Mouse (Mus musculus): ENCODE results near the gene Tmprss9. TPM values are rescaled to one million over a fixed set of nuclear protein-coding genes. Genes with fewer than 3 reads are reported as not detected.
"Not testable (repeated sequence)": the region's sequence is repeated elsewhere in the genome, so short reads cannot be mapped to it uniquely, and the experiment has no call there.

Tmprss9 gene
- total RNA-seq (2017), result not detected in 2 replicates

- no peak for ATAC-seq (ENCODE audit: extremely low read depth, insufficient number of reproducible peaks, low FRiP score, poor library complexity, severe bottlenecking)
Measured at GRCm38 (mm10) chr10:80871581-80871980, at the start of gene Tmprss9. TSS of gene Tmprss9 (plus strand) at chr10:80871848.

- no peak for ATAC-seq (ENCODE audit: extremely low read depth, insufficient number of reproducible peaks, low FRiP score, poor library complexity, severe bottlenecking)
Measured at GRCm38 (mm10) chr10:80821991-80822390, 49.7 kb upstream of the Tmprss9 start.

- ATAC-seq (ENCODE audit: extremely low read depth, insufficient number of reproducible peaks, low FRiP score, poor library complexity, severe bottlenecking), result no peak
Measured at GRCm38 (mm10) chr10:80822528-80822927, 49.1 kb upstream of the Tmprss9 start.

DNA sequence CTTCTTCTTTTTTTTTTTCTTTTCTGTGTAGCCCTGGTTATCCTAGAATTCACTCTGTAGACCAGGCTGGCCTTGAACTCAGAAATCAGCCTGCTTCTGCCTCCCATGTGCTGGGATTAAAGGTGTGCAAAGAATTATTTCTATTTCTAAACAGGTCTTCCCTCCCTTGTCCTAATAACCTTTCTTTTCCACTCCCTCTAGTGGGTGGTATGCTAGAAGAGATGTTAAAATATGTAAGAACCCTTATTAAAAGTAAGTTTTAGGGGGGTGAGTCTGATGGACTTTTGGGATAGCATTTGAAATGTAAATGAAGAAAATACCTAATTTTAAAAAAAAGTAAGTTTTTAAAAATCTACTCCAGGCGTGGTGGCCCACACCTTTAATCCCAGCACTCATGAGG is 48.3 kb upstream of the Tmprss9 start:
- no peak for ATAC-seq (ENCODE audit: extremely low read depth, insufficient number of reproducible peaks, low FRiP score, poor library complexity, severe bottlenecking)

DNA sequence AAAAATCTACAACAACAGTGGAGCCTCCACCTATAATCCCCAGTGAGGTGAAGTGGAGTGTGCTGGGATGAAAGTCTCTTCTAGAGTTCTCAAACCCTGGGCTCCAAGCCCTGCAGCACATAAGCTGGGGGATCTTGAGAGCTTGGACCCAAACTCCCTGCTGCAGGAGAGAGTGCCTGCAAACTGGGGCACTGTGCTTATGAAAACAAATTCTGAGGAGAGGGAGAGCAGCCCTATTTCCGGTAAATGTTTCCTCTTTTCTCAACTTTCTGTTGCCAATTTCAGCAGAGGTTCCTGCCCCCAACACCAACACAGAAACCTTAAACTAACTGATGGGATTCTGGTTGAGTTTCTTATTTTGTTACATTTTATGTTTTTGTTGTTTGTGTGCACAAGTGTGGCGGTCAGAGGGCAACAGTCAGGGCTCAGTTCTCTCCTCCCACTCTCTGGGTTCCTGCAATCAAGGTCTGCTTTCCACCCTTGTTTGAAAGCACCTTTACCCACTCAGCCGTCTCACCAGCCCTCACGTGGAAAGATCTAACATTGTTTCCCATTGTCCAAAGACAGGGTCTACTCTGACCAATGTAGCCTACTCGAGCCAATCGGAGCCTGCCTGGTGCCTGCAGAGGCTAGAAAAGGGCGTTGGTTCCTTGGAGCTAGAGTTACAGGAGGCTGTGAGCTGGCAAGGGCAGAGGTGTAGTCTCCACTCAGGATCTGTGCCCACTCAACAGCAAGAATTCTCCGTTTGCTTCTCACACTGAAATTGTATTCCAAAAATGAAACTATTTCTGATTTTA is 47.6 kb upstream of the Tmprss9 start:
- no peak for ATAC-seq (ENCODE audit: extremely low read depth, insufficient number of reproducible peaks, low FRiP score, poor library complexity, severe bottlenecking)

- ATAC-seq (ENCODE audit: extremely low read depth, insufficient number of reproducible peaks, low FRiP score, poor library complexity, severe bottlenecking), result no peak
Measured at GRCm38 (mm10) chr10:80824827-80825226, 46.8 kb upstream of the Tmprss9 start.

DNA sequence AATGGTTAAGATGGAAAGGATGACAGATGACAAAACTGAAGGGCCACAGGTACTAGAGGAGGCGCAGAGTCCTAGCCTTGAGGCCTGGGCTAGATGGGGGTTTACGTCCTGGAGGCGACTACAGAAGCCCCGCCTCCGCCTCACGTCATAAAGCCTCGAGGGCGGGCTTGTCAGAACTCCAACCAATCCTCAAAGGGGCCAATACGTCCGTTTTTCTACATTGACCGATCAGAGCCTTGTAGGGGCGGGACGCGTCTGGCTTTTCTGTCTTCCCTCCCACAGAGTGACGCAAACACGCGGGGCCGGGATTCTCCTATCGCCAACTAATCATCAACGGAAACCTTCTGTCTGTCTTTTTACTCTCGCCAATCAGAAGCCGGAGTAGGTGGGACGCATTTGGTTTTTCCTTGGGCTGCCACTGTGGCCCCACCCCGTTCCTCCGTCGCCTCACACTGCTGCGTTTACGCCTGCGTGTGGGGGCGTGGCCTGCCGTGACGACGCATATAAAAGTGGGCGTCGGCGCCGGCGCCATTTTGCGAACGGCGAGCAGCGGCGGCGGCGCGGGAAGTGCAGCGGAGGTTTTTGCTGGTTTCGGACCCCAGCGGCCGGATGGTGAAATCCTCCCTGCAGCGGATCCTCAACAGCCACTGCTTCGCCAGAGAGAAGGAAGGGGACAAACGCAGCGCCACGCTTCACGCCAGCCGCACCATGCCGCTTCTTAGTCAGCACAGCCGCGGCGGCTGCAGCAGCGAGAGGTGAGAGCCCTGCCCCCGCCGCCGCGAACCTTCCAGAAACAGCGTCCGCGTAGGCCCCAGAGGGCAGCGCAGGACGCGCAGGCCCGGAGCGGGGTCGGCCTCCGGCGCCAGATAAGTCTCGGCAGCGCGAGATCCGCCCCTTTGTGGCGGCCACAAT is 45.2 kb upstream of the Tmprss9 start, which contains the start of gene Oaz1:
Gene Oaz1 (plus strand): TSS at position 506 of the 912 bp plus-strand sequence.
- peak; percentile 92 for ATAC-seq (ENCODE audit: extremely low read depth, insufficient number of reproducible peaks, low FRiP score, poor library complexity, severe bottlenecking)

GRCm38 (mm10) chr10:80827063-80827869 is 44.4 kb upstream of the Tmprss9 start:
- no peak for ATAC-seq (ENCODE audit: extremely low read depth, insufficient number of reproducible peaks, low FRiP score, poor library complexity, severe bottlenecking)

DNA sequence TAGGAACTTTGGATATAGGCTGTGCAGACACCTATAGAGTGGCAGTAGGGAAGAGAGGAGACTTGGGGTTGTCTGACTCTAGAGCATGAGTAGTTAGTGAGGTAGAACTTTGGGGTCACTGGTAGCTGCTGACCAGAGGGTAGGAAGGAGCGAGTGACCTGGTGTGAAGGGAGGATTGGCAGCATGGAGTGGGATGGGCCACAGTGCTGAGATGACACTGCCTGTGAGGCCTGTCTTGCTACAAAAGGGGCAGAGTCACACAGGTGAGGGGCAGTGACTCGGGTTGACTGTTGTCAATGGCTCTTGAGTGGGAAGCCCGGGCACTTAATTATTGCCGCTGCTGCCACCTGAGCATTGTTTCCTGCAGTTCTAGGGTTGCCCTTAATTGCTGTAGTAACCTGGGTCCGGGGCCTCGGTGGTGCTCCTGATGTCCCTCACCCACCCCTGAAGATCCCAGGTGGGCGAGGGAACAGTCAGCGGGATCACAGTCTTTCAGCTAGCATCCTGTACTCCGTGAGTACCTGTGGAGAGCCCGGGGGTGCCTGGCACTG is 43.7 kb upstream of the Tmprss9 start:
- ATAC-seq (ENCODE audit: extremely low read depth, insufficient number of reproducible peaks, low FRiP score, poor library complexity, severe bottlenecking), result no peak

DNA sequence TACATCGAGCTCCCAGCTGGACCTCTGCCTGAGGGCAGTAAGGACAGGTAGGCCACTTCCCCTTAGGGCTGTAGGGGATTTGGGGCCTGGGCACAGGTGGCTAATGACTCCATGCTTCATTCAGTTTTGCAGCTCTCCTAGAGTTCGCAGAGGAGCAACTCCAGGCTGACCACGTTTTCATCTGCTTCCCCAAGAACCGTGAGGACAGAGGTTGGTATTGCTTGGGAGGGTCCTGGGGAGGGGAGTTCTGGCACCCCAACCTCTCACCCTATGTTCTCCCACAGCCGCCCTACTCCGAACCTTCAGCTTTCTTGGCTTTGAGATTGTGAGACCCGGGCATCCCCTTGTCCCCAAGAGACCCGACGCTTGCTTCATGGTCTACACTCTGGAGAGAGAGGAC is 43.1 kb upstream of the Tmprss9 start:
- not testable (repeated sequence) for ATAC-seq (ENCODE audit: extremely low read depth, insufficient number of reproducible peaks, low FRiP score, poor library complexity, severe bottlenecking)

DNA sequence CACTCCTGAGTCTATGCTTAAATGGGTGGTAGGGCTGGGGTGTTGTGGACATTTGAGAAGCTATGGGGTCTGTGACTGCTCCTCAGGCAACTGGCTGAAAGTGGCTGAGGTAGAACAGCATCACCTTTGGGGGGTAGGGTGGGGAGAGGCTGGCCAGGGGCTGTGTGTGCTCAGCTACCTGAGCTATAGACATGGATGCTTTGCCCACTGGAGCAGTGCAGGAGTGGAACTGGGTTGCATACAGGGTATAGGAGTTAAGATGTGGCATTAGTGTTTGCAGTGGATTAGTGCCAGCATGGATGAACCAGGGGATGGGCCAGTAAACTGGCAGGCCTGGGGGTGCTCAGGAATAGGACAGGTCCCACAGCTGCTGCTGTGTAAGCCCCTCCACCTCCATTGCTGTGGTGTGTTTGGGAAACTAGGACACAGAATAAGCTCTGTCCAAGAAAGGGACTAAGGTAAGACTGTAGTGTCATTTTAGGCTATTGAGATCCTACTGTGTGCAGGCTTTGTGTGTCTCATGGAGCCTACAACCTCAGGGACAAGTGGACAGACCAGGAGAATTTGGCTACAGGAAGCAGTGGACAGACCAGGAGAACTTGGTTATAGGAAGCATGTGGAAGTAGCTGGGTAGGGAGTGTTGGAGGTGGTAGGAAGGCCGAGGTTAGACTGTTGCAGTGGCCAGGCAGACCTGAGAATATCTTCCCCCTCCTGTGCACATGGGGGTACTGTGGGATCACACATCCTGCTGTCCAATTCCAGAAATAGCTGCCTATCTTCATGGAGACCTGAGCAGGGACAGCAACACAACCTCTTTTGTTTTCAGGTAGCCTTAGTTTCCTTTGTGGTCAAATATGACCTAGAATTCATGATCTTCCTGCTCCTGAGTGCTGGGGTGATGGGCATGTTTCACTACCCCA is 42.0 kb upstream of the Tmprss9 start:
- ATAC-seq (ENCODE audit: extremely low read depth, insufficient number of reproducible peaks, low FRiP score, poor library complexity, severe bottlenecking), result no peak

GRCm38 (mm10) chr10:80831136-80831535 is 40.5 kb upstream of the Tmprss9 start:
- ATAC-seq (ENCODE audit: extremely low read depth, insufficient number of reproducible peaks, low FRiP score, poor library complexity, severe bottlenecking), result no peak

DNA sequence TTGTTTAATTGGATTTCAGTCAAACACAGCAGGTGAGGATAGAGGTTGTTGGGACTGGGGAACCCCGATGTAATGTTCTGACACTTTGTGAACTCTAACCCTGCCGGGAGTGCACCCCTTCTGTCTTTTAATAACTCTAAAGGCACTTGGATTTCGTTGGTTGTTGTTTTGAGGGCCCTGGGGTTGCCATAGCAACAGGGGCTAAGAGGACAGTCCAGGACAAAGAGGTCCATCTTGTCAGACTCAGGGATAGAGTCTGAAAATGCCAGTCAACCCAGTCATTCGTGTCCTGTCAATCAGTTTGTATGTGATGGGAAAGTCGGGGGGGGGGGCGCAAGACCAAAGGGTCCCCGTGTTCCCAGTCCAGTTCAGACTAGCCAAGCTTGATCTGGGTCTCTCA is 38.8 kb upstream of the Tmprss9 start:
- ATAC-seq (ENCODE audit: extremely low read depth, insufficient number of reproducible peaks, low FRiP score, poor library complexity, severe bottlenecking), result no peak

- ATAC-seq (ENCODE audit: extremely low read depth, insufficient number of reproducible peaks, low FRiP score, poor library complexity, severe bottlenecking), result no peak
Measured at GRCm38 (mm10) chr10:80835617-80836016, 36.0 kb upstream of the Tmprss9 start.

- no peak for ATAC-seq (ENCODE audit: extremely low read depth, insufficient number of reproducible peaks, low FRiP score, poor library complexity, severe bottlenecking)
Measured at GRCm38 (mm10) chr10:80836949-80837379, 34.7 kb upstream of the Tmprss9 start.

GRCm38 (mm10) chr10:80837827-80838226 is 33.8 kb upstream of the Tmprss9 start:
- no peak for ATAC-seq (ENCODE audit: extremely low read depth, insufficient number of reproducible peaks, low FRiP score, poor library complexity, severe bottlenecking)

DNA sequence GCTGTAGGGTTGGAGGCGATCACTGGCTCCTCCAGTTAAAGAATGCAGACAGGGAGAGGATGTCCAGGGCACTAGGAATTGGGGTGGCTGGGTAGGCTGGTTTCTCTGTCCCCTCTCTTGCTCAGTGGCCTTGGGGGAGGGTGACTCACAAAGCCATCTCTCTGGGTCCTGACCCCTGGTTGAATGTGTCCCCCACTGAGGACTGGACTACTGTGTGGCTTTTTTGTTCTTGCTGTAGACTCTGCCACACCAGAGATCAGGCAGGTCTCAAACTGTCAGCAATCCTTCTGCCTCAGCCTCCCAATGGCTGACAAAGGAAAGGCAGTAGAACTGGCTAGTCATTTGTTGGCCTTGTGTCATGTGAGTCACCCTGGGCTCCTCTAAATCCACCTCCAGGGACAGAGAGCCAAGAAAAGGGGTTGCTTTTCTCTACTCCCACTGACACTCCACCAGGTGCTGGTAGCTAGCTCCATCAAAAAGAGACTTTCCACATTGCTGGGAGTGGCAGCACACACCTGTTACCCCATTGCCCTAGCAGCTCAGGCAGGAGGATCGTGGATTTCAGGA is 33.2 kb upstream of the Tmprss9 start:
- ATAC-seq (ENCODE audit: extremely low read depth, insufficient number of reproducible peaks, low FRiP score, poor library complexity, severe bottlenecking), result no peak

All from neutrophil, adult 5-6 weeks (primary cell).